Mouse (Mus musculus): ENCODE results near the gene Gm20823. TPM values are rescaled to one million over a fixed set of nuclear protein-coding genes. Genes with fewer than 3 reads are reported as not detected.
"Not testable (repeated sequence)": the region's sequence is repeated elsewhere in the genome, so short reads cannot be mapped to it uniquely, and the experiment has no call there.

The Gm20823 gene
- polyA plus RNA-seq (2012; rRNA removed) = 2.2 and 4.0 TPM in 2 replicates

- H3K27me3 ChIP-seq (ENCODE audit: control insufficient read depth, insufficient read depth, low read length); H3K4me3 ChIP-seq (ENCODE audit: control insufficient read depth, low read depth, low read length); H3K4me1 ChIP-seq (ENCODE audit: control insufficient read depth, insufficient read depth, low read length): not testable (repeated sequence)
Observed at GRCm38 (mm10) chrY:62464745-62465144, at the start of gene Gm20823. Gene Gm20823, minus strand, starts transcription at chrY:62464845.

More at GRCm38 (mm10) chrY:62464745-62465144, at the start of gene Gm20823:
- H3K27ac ChIP-seq (ENCODE audit: control insufficient read depth, insufficient read depth, low read depth, low read length); H3K36me3 ChIP-seq (ENCODE audit: control insufficient read depth, insufficient read depth, low read length): not testable (repeated sequence)

Measured in testis, adult 2 months (tissue).